Mouse (Mus musculus) hindbrain, embryonic 16.5 days (tissue): ENCODE data around the gene Rnase2a. TPM values are rescaled to one million over a fixed set of nuclear protein-coding genes. Genes with fewer than 3 reads are reported as not detected.
A peak's percentile ranks its signal among the peaks of the same experiment; 100 is the strongest.
"Not testable (repeated sequence)": the region's sequence is repeated elsewhere in the genome, so short reads cannot be mapped to it uniquely, and the experiment has no call there.

ENCODE experiments used
- ATAC-seq: fragments of 200-750 bp; cut with Nextera tagmentation; 2 replicates; pipeline ENCODE4 v1.8.0; 2017; ENCODE audit warnings: moderate TSS enrichment, moderate library complexity
- H3K27ac ChIP-seq: fragments of 300-500 bp; sonication (generic); 2 replicates; pipeline ENCODE4 v1.5.1; 2014; ENCODE audit warnings: low read depth, mild to moderate bottlenecking, control low read depth, low read length, moderate library complexity
- H3K27me3 ChIP-seq: fragments of 300-500 bp; sonication (generic); replicated peaks from 2 replicates; pipeline ENCODE4 v1.6.1; 2014; ENCODE audit warnings: low read length; ENCODE audit not compliant: control insufficient read depth, insufficient read depth
- H3K36me3 ChIP-seq: fragments of 300-500 bp; sonication (generic); 2 replicates; pipeline ENCODE4 v1.6.1; 2014; ENCODE audit warnings: mild to moderate bottlenecking, low read length, moderate library complexity, mixed read lengths; ENCODE audit not compliant: control insufficient read depth, insufficient read depth
- H3K4me1 ChIP-seq: fragments of 300-500 bp; sonication (generic); 2 replicates; pipeline ENCODE4 v1.6.1; 2014; ENCODE audit warnings: low read depth, low read length; ENCODE audit not compliant: control insufficient read depth, insufficient read depth
- H3K4me2 ChIP-seq: fragments of 300-500 bp; sonication (generic); 2 replicates; pipeline ENCODE4 v1.6.1; 2014; ENCODE audit warnings: mild to moderate bottlenecking, low read length, control low read depth, moderate library complexity
- H3K4me3 ChIP-seq: fragments of 300-500 bp; sonication (generic); 2 replicates; pipeline ENCODE4 v1.5.1; 2014; ENCODE audit warnings: mild to moderate bottlenecking, low read length, control low read depth, moderate library complexity
- H3K9ac ChIP-seq: fragments of 300-500 bp; sonication (generic); 2 replicates; pipeline ENCODE4 v1.6.1; 2014; ENCODE audit warnings: low read depth, mild to moderate bottlenecking, control low read depth, low read length, moderate library complexity
- H3K9me3 ChIP-seq: fragments of 300-500 bp; sonication (generic); 2 replicates; pipeline ENCODE4 v1.6.1; 2014; ENCODE audit warnings: mild to moderate bottlenecking, low read length, moderate library complexity; ENCODE audit not compliant: control insufficient read depth
- WGBS: fragments of 180-500 bp; shearing (Covaris S2); extraction: QIAGEN DNeasy Blood & Tissue Kit; methylation state at CpG from one replicate; pipeline ENCODE4 v1.1.7; 2014; 5-methylcytosine and 5-hydroxymethylcytosine counted together
- polyA plus RNA-seq: library from polyadenylated mRNA; unstranded; fragments of >200 nt; fragmentation: Nextera tagmentation; extraction: Ambion mirVana; gene quantifications from 2 replicates; pipeline ENCODE4 v1.2.1, GENCODE M21; 2015

The Rnase2a gene
- polyA plus RNA-seq = not detected in 2 replicates

DNA sequence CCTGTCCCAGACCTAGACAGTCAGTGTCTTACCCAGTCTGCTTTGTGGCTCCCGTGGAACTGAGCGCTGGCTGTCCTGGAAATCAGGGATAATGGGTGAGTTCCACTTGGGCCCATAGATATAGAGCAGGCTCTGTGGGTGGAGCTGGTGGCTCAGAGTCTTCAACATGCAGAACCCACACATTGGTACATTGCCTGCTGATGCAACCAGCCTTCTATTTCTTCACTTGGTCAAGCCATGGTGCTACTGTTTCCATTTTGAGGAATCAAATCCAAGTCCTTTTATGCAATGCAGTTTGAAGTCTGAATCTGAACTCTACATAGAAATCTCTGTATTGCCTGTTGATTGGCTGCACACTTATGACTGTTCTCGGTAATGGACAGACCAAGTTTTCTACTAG is at the start of gene Rnase2a:
Rnase2a (minus strand) TSS at position 72 of the 400 bp plus-strand sequence.
- Histone ChIP-seq H3K4me1 (no peaks in the 10 kb centered on the region), H3K4me2 (no peak within 1 kb of the TSS), H3K36me3 (no peaks in the 10 kb centered on the region), H3K4me3 (no peak within 1 kb of the TSS), H3K27ac (no peak within 1 kb of the TSS), H3K27me3 (no peaks in the 10 kb centered on the region), H3K9ac (no peak within 1 kb of the TSS), H3K9me3 (no peaks in the 10 kb centered on the region)
- 97% methylated on average over 3 of the region's 3 CpGs for WGBS
- no peak for ATAC-seq

GRCm38 (mm10) chr14:51291505-51291904 is 35.6 kb upstream of the Rnase2a start:
- WGBS = 76% methylated on average over 1 of the region's 1 CpGs
- no peaks in the 10 kb centered on the region for H3K9me3 ChIP-seq
- H3K27ac ChIP-seq = no peak overlapping the region
- no peak overlapping the region for H3K4me3 ChIP-seq
- H3K27me3 ChIP-seq = no peaks in the 10 kb centered on the region
- H3K4me1 ChIP-seq = no peaks in the 10 kb centered on the region
- no peak overlapping the region for H3K9ac ChIP-seq
- no peak overlapping the region for H3K4me2 ChIP-seq
- ATAC-seq = peak; percentile 58; the same call in 1 of the 2 replicates
- no peaks in the 10 kb centered on the region for H3K36me3 ChIP-seq

DNA sequence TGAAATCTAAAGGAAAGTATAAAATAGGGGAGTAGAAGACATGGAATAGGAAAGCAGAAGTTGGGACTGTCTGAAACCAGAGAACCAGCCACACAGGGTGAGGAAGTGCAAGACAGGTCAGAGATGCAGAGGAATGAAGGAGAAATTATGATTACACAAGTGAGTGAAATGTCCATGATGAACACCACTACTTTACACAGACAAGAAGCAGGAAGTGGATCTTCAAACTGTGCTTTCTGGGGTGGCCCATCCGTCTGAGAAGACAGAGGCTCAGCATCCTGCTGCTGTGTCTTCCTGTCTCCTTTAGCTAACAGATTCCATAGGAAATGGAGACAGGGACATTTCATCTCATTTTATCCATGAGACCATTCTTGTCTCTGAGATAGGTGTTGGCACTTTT is 22.6 kb upstream of the Rnase2a start:
- ATAC-seq, H3K27ac ChIP-seq, H3K4me1 ChIP-seq, H3K4me2 ChIP-seq, H3K9ac ChIP-seq, H3K36me3 ChIP-seq, H3K9me3 ChIP-seq, H3K4me3 ChIP-seq, H3K27me3 ChIP-seq: not testable (repeated sequence)
- WGBS = 70% methylated on average over 1 of the region's 1 CpGs

GRCm38 (mm10) chr14:51268677-51269076 is 12.8 kb upstream of the Rnase2a start:
- Histone ChIP-seq H3K9me3 (no peaks in the 10 kb centered on the region), H3K4me2 (no peak overlapping the region), H3K27ac (no peak overlapping the region), H3K9ac (no peak overlapping the region), H3K4me3 (no peak overlapping the region), H3K36me3 (no peaks in the 10 kb centered on the region), H3K27me3 (no peaks in the 10 kb centered on the region), H3K4me1 (no peaks in the 10 kb centered on the region)
- 78% methylated on average over 1 of the region's 1 CpGs for WGBS
- no peak for ATAC-seq

- ATAC-seq = peak; percentile 97
- no peak overlapping the region for H3K27ac ChIP-seq
- no peaks in the 10 kb centered on the region for H3K9me3 ChIP-seq
- H3K9ac ChIP-seq = no peak overlapping the region
- H3K27me3 ChIP-seq = no peaks in the 10 kb centered on the region
- 7% methylated on average over 9 of the region's 9 CpGs for WGBS
- H3K4me3 ChIP-seq = no peak overlapping the region
- H3K4me1 ChIP-seq = no peaks in the 10 kb centered on the region
- no peaks in the 10 kb centered on the region for H3K36me3 ChIP-seq
- H3K4me2 ChIP-seq = peak overlapping the region; percentile 46
Measured at GRCm38 (mm10) chr14:51266113-51266512, 10.2 kb upstream of the Rnase2a start.

- Histone ChIP-seq H3K9ac (no peak overlapping the region), H3K4me3 (no peak overlapping the region), H3K4me2 (peak overlapping the region; percentile 46), H3K27me3 (no peaks in the 10 kb centered on the region), H3K4me1 (no peaks in the 10 kb centered on the region), H3K27ac (no peak overlapping the region), H3K36me3 (no peaks in the 10 kb centered on the region), H3K9me3 (no peaks in the 10 kb centered on the region)
- no peak for ATAC-seq
- WGBS = 72% methylated on average over 4 of the region's 4 CpGs
Measured at GRCm38 (mm10) chr14:51265667-51266066, 9.8 kb upstream of the Rnase2a start.

- no peak overlapping the region for H3K9ac ChIP-seq
- H3K27ac ChIP-seq = no peak overlapping the region
- no peak overlapping the region for H3K4me2 ChIP-seq
- no peak for ATAC-seq
- H3K9me3 ChIP-seq = no peaks in the 10 kb centered on the region
- no peaks in the 10 kb centered on the region for H3K36me3 ChIP-seq
- no peaks in the 10 kb centered on the region for H3K27me3 ChIP-seq
- no peaks in the 10 kb centered on the region for H3K4me1 ChIP-seq
- no peak overlapping the region for H3K4me3 ChIP-seq
Measured at GRCm38 (mm10) chr14:51262397-51262796, 6.5 kb upstream of the Rnase2a start.

DNA sequence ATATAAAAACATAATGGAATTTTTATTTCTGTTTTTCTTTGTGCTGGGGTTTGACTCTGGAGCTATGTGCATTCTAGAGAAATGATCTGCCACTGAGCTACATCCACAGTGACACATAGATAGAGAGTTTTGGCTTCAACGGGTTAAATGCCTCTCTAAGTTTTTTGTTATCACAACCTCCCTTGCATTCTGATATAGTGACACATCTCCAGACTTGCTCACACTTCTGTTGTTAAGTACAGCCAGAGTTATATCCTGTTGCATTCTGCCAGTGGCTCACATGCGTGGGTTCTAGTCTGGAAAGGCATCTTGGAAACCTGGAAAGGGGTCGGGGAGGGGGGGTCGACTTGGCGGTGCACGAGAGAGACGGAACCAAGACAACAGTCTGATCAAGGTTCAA is 3.8 kb upstream of the Rnase2a start:
- no peak overlapping the region for H3K27ac ChIP-seq
- ATAC-seq = no peak
- 91% methylated on average over 7 of the region's 7 CpGs for WGBS
- H3K4me2 ChIP-seq = no peak overlapping the region
- H3K9me3 ChIP-seq = no peaks in the 10 kb centered on the region
- no peak overlapping the region for H3K9ac ChIP-seq
- no peak overlapping the region for H3K4me3 ChIP-seq
- H3K36me3 ChIP-seq = no peaks in the 10 kb centered on the region
- no peaks in the 10 kb centered on the region for H3K27me3 ChIP-seq
- H3K4me1 ChIP-seq = no peaks in the 10 kb centered on the region

DNA sequence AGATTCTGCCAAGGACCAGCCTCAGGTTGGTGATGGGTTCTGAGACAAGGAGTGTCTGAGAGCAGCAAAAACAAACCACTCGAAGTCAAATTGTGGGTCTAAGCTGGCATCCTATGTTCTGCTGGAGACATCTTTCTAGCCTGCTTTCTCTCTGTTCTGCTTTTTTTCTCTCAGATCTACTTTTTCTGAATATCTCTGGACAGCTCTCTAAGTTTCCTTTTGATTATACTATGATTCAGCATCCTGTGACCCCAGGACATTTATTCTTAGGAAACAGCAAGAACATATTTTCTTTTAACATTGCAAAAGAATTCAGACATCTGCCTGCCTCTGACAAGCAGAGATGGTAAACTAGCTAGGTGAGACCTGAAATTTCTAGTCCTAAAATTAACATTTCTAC is 2.3 kb downstream of the Rnase2a start:
- Histone ChIP-seq H3K27ac (no peak overlapping the region), H3K9ac (no peak overlapping the region), H3K27me3 (no peaks in the 10 kb centered on the region), H3K9me3 (no peaks in the 10 kb centered on the region), H3K4me2 (no peak overlapping the region), H3K36me3 (no peaks in the 10 kb centered on the region), H3K4me1 (no peaks in the 10 kb centered on the region), H3K4me3 (no peak overlapping the region)
- no peak for ATAC-seq
- WGBS = 86% methylated on average over 1 of the region's 1 CpGs

- H3K27me3 ChIP-seq, H3K36me3 ChIP-seq, ATAC-seq, H3K4me1 ChIP-seq, H3K9ac ChIP-seq, H3K4me3 ChIP-seq, H3K9me3 ChIP-seq, H3K4me2 ChIP-seq, H3K27ac ChIP-seq: not testable (repeated sequence)
Measured at GRCm38 (mm10) chr14:51252206-51252605, 3.7 kb downstream of the Rnase2a start.
